Mouse (Mus musculus): Measurements from ENCODE around the gene Gm26992. TPM values are rescaled to one million over a fixed set of nuclear protein-coding genes. Genes with fewer than 3 reads are reported as not detected.
"Not testable (repeated sequence)": the region's sequence is repeated elsewhere in the genome, so short reads cannot be mapped to it uniquely, and the experiment has no call there.

The Gm26992 gene
- total RNA-seq (2022) = 1 to 10 TPM in 1 of 4 experiments, not detected in 3; 1.4 TPM

- DNase-seq (ENCODE audit: low spot score in 2 of 2) = no peak
These were observed at the start of gene Gm26992 for GRCm38 (mm10) chrX:103421710-103422109. Gene Gm26992 (plus strand): TSS chrX:103422010.

- DNase-seq (ENCODE audit: low spot score in 2 of 2) = no peak
These were observed 47.6 kb upstream of the Gm26992 start for GRCm38 (mm10) chrX:103374250-103374649.

GRCm38 (mm10) chrX:103384528-103384927 is 37.3 kb upstream of the Gm26992 start:
- DNase-seq (ENCODE audit: low spot score in 2 of 2) = no peak

GRCm38 (mm10) chrX:103388131-103388530 is 33.7 kb upstream of the Gm26992 start:
- no peak for DNase-seq (ENCODE audit: low spot score in 2 of 2)

- DNase-seq (ENCODE audit: low spot score in 2 of 2) = no peak
These were observed 28.0 kb upstream of the Gm26992 start for GRCm38 (mm10) chrX:103393841-103394240.

- DNase-seq (ENCODE audit: low spot score in 2 of 2) = no peak
These were observed 16.8 kb upstream of the Gm26992 start for GRCm38 (mm10) chrX:103405021-103405420.

GRCm38 (mm10) chrX:103414167-103414566 is 7.6 kb upstream of the Gm26992 start, which contains the start of gene Tsx:
Gene Tsx (plus strand): TSS chrX:103414467.
- DNase-seq (ENCODE audit: low spot score in 2 of 2) = no peak

- no peak for DNase-seq (ENCODE audit: low spot score in 2 of 2)
These were observed 5.9 kb downstream of the Gm26992 start for GRCm38 (mm10) chrX:103427677-103428076.

- DNase-seq (ENCODE audit: low spot score in 2 of 2) = no peak
These were observed 10.5 kb downstream of the Gm26992 start for GRCm38 (mm10) chrX:103432293-103432692.

- DNase-seq (ENCODE audit: low spot score in 2 of 2) = no peak
These were observed 16.2 kb downstream of the Gm26992 start for GRCm38 (mm10) chrX:103438023-103438422.

GRCm38 (mm10) chrX:103440803-103441202 is 19.0 kb downstream of the Gm26992 start:
- DNase-seq (ENCODE audit: low spot score in 2 of 2) = no peak

GRCm38 (mm10) chrX:103443755-103444154 is 21.9 kb downstream of the Gm26992 start:
- DNase-seq (ENCODE audit: low spot score in 2 of 2) = no peak

GRCm38 (mm10) chrX:103447539-103448169 is 25.8 kb downstream of the Gm26992 start:
- DNase-seq (ENCODE audit: low spot score in 2 of 2) = no peak

GRCm38 (mm10) chrX:103448429-103448828 is 26.6 kb downstream of the Gm26992 start:
- DNase-seq (ENCODE audit: low spot score in 2 of 2) = not testable (repeated sequence)

GRCm38 (mm10) chrX:103448943-103449722 is 27.3 kb downstream of the Gm26992 start:
- not testable (repeated sequence) for DNase-seq (ENCODE audit: low spot score in 2 of 2)

- DNase-seq (ENCODE audit: low spot score in 2 of 2) = no peak
These were observed 31.0 kb downstream of the Gm26992 start for GRCm38 (mm10) chrX:103452815-103453214.

- DNase-seq (ENCODE audit: low spot score in 2 of 2) = no peak
These were observed 38.2 kb downstream of the Gm26992 start for GRCm38 (mm10) chrX:103460056-103460455.

- no peak for DNase-seq (ENCODE audit: low spot score in 2 of 2)
These were observed 47.2 kb downstream of the Gm26992 start for GRCm38 (mm10) chrX:103468998-103469397.

- no peak for DNase-seq (ENCODE audit: low spot score in 2 of 2)
These were observed 50.5 kb downstream of the Gm26992 start for GRCm38 (mm10) chrX:103472346-103472745.

- peak in 1 of 2 experiments; percentile 52 for DNase-seq (ENCODE audit: low spot score in 2 of 2)
These were observed 55.7 kb downstream of the Gm26992 start for GRCm38 (mm10) chrX:103477507-103477906.

GRCm38 (mm10) chrX:103481243-103482096 is 59.7 kb downstream of the Gm26992 start:
- DNase-seq (ENCODE audit: low spot score in 2 of 2) = peak in 1 of 2 experiments; percentile 63

GRCm38 (mm10) chrX:103482097-103482451 is 60.3 kb downstream of the Gm26992 start:
- DNase-seq (ENCODE audit: low spot score in 2 of 2) = no peak

Measured in layer of hippocampus, adult 8-10 months (tissue).